In genomic region chr7:143900667-143901066, GRCm38 (mm10) we compare ENCODE assay signal across 10 mouse cellular contexts. TPM values are rescaled to one million over a fixed set of nuclear protein-coding genes. Genes with fewer than 3 reads are reported as not detected.
DNase-seq lines count a peak whose midpoint lies in the region; ATAC-seq and TF ChIP-seq lines count a peak whose summit lies in the region.
"Had no signal": no experiment of that assay in that cellular context is flagged by ENCODE, and none has a peak within 500 bp of the region (broad histone marks: within the 10 kb centered on the region; RNA-seq: fewer than 3 reads in every experiment).

No protein-coding gene starts in this region.

- H3K4me3 ChIP-seq in cerebellum, adult 2 months (replicated peaks; ENCODE audit: insufficient read depth, low read depth, low read length) = no peak overlapping the region
- no peak overlapping the region for H3K4me3 ChIP-seq in kidney, embryonic 16.5 days (ENCODE audit: low read length)
- no peak overlapping the region for H3K4me3 ChIP-seq in MEL (ENCODE audit: control insufficient read depth in 1 of 2, insufficient read depth in 1 of 2, low read depth in 2 of 2, low read length in 2 of 2)
- no peak overlapping the region for H3K4me3 ChIP-seq in hindbrain, postnatal 0 days (ENCODE audit: low read length)

- TF ChIP-seq CTCF in cerebellum, adult 2 months (IDR thresholded peaks at IDR 0.05; ENCODE audit: borderline replicate concordance, insufficient read depth, low read depth, low read length) = peak; percentile 16; the same call in 1 of the 2 replicates
- TF ChIP-seq CTCF in MEL (IDR thresholded peaks at IDR 0.05 in 2 of 3, conservative IDR thresholded peaks at IDR 0.05 in 1 of 3; ENCODE audit: control insufficient read depth in 1 of 3, insufficient read depth in 1 of 3, low read depth in 2 of 3, low read length in 3 of 3, poor library complexity in 1 of 3, severe bottlenecking in 1 of 3) = no peak
- TF ChIP-seq CTCF in hindbrain, postnatal 0 days (IDR thresholded peaks at IDR 0.05; ENCODE audit: low read depth) = peak; percentile 82

- no peaks in the 10 kb centered on the region for H3K79me2 ChIP-seq in MEL (ENCODE audit: control insufficient read depth, insufficient read depth, low read length, poor library complexity)

- no peak for TF ChIP-seq EP300 in MEL (IDR thresholded peaks at IDR 0.05; ENCODE audit: low read depth in 1 of 2, low read length in 2 of 2)

- TF ChIP-seq RAD21 in MEL (IDR thresholded peaks at IDR 0.05; ENCODE audit: low read depth, low read length) = peak; percentile 12

- peak in 1 of 2 experiments; percentile 25 for DNase-seq in cerebellum, adult 2 months
- DNase-seq in cerebellum, adult 11 months = no peak
- peak; percentile 9 to 16 for DNase-seq in kidney, postnatal 25 days
- no peak for DNase-seq in MEL (ENCODE audit: low read depth, low spot score)
- peak; percentile 84 for DNase-seq in hindbrain, postnatal 0 days (ENCODE audit: low spot score)

- no peak overlapping the region for H3K27ac ChIP-seq in cerebellum, adult 2 months (ENCODE audit: insufficient read depth, low read length)
- no peak overlapping the region for H3K27ac ChIP-seq in kidney, embryonic 16.5 days (ENCODE audit: low read length)
- no peak overlapping the region for H3K27ac ChIP-seq in MEL (ENCODE audit: control insufficient read depth, low read depth, low read length)
- 0 out of 2 replicates have a peak overlapping the region, but pooled peaks have one; percentile 11 for H3K27ac ChIP-seq in hindbrain, postnatal 0 days

- no peak overlapping the region for H3K9ac ChIP-seq in kidney, embryonic 16.5 days (replicated peaks; ENCODE audit: low read length)
- no peak overlapping the region for H3K9ac ChIP-seq in MEL (ENCODE audit: control insufficient read depth, low read depth, low read length, poor library complexity, severe bottlenecking)
- H3K9ac ChIP-seq in hindbrain, postnatal 0 days (replicated peaks; ENCODE audit: low read length) = no peak overlapping the region; the same call in 1 of the 2 replicates

- H3K4me2 ChIP-seq in kidney, embryonic 16.5 days (replicated peaks; ENCODE audit: low read depth, low read length) = no peak overlapping the region
- H3K4me2 ChIP-seq in hindbrain, postnatal 0 days (ENCODE audit: low read depth, low read length) = no peak overlapping the region

- H3K4me1 ChIP-seq in cerebellum, adult 2 months (ENCODE audit: control insufficient read depth, insufficient read depth, low read length) = no peaks in the 10 kb centered on the region
- H3K4me1 ChIP-seq in kidney, embryonic 16.5 days (ENCODE audit: insufficient read depth, low read length) = no peaks in the 10 kb centered on the region
- H3K4me1 ChIP-seq in MEL (ENCODE audit: control insufficient read depth in 1 of 2, insufficient read depth in 2 of 2, low read length in 2 of 2) = no peaks in the 10 kb centered on the region
- 0 out of 2 replicates have a peak, but pooled peaks cover 2% of the 10 kb centered on the region for H3K4me1 ChIP-seq in hindbrain, postnatal 0 days (ENCODE audit: insufficient read depth, low read length)

- H3K9me3 ChIP-seq in kidney, embryonic 16.5 days (ENCODE audit: low read length) = no peaks in the 10 kb centered on the region
- no peaks in the 10 kb centered on the region for H3K9me3 ChIP-seq in MEL (replicated peaks; ENCODE audit: insufficient read depth, low read length)
- H3K9me3 ChIP-seq in hindbrain, postnatal 0 days (ENCODE audit: low read length) = no peaks in the 10 kb centered on the region

- no peaks in the 10 kb centered on the region for H3K27me3 ChIP-seq in cerebellum, adult 2 months (ENCODE audit: control insufficient read depth, insufficient read depth, low read length)
- H3K27me3 ChIP-seq in kidney, embryonic 16.5 days (ENCODE audit: insufficient read depth, low read length) = no peaks in the 10 kb centered on the region
- H3K27me3 ChIP-seq in MEL (ENCODE audit: control insufficient read depth in 1 of 2, insufficient read depth in 2 of 2, low read length in 2 of 2) = no peaks in the 10 kb centered on the region
- H3K27me3 ChIP-seq in hindbrain, postnatal 0 days (ENCODE audit: insufficient read depth, low read length) = no peaks in the 10 kb centered on the region

- 35% methylated on average over 2 of the region's 2 CpGs for WGBS in cerebellum, adult 2 months
- 24% methylated on average over 2 of the region's 2 CpGs for WGBS in kidney, embryonic 16.5 days
- WGBS in hindbrain, postnatal 0 days = 28% methylated on average over 2 of the region's 2 CpGs

- no peak for ATAC-seq in kidney, embryonic 16.5 days (ENCODE audit: low FRiP score, low TSS enrichment)
- peak; percentile 80; the same call in 1 of the 2 replicates for ATAC-seq in hindbrain, postnatal 0 days
- ATAC-seq in inflammation-experienced regulatory T-cells, adult 6 months = no peak
- no peak for ATAC-seq in erythroblast, adult 5-6 weeks (replicated peaks; ENCODE audit: low FRiP score, poor library complexity, severe bottlenecking)

- no peaks in the 10 kb centered on the region for H3K36me3 ChIP-seq in kidney, embryonic 16.5 days (ENCODE audit: insufficient read depth, low read length)
- no peaks in the 10 kb centered on the region for H3K36me3 ChIP-seq in MEL (ENCODE audit: control insufficient read depth in 1 of 2, insufficient read depth in 2 of 2, low read length in 2 of 2)
- no peaks in the 10 kb centered on the region for H3K36me3 ChIP-seq in hindbrain, postnatal 0 days (ENCODE audit: insufficient read depth, low read length)

- TF ChIP-seq POLR2A in cerebellum, adult 2 months (IDR thresholded peaks at IDR 0.05; ENCODE audit: borderline replicate concordance, insufficient read depth, low read length) = no peak
- no peak for TF ChIP-seq POLR2A in MEL (IDR thresholded peaks at IDR 0.05; ENCODE audit: control insufficient read depth in 1 of 2, insufficient read depth in 1 of 2, low read depth in 1 of 2, low read length in 2 of 2, poor library complexity in 1 of 2)

TF ChIP-seq in MEL, 35 proteins besides CTCF, POLR2A, EP300 and RAD21:
- no peak for TF ChIP-seq GATA1 (IDR thresholded peaks at IDR 0.05; ENCODE audit: low read depth, low read length)
- no peak for TF ChIP-seq MXI1 (IDR thresholded peaks at IDR 0.05; ENCODE audit: low read depth, low read length)
- no peak for TF ChIP-seq MEF2A (IDR thresholded peaks at IDR 0.05; ENCODE audit: extremely low read depth, insufficient replicate concordance, low read depth, low read length, poor library complexity, severe bottlenecking)
TF ChIP-seq in MEL: peak in this region for 0.

RNA-seq across cellular contexts. Expression of gene Gm498, which starts 34.0 kb away (rescaled TPM):
- polyA plus RNA-seq in cerebellum, adult 2 months (2012; rRNA removed) = not detected in 2 replicates
- polyA plus RNA-seq in kidney, embryonic 16.5 days (2015; fragmentation: Nextera tagmentation; extraction: Ambion mirVana) = not detected in 2 replicates
- not detected in 2 replicates for total RNA-seq in MEL (2012; rRNA removed)
- not detected for polyA plus RNA-seq in MEL (2012; ENCODE audit: insufficient read depth in 1 of 2, insufficient read length in 2 of 2, low read depth in 1 of 2, low replicate concordance in 2 of 2, missing spikeins in 1 of 2)
- total RNA-seq in hindbrain, postnatal 0 days (2014; rRNA removed) = not detected in 2 replicates
- polyA plus RNA-seq in hindbrain, postnatal 0 days (2015; fragmentation: Nextera tagmentation; extraction: Ambion mirVana) = not detected in 2 replicates
- polyA plus RNA-seq in inflammation-experienced regulatory T-cells, adult 6 months (2017; shearing (Covaris generic)) = not detected
- not detected in 2 replicates for total RNA-seq in erythroblast, adult 5-6 weeks (2015; ENCODE audit: low replicate concordance)
- not detected in 2 replicates for total RNA-seq in erythroblast, adult 5-6 weeks (2017; ENCODE audit: low replicate concordance)
- polyA plus RNA-seq: limb, embryonic 11.5 days; neural tube, embryonic 11.5 days had no signal

Comparison
In these comparisons a context has a peak if more than half of its experiments do, and no peak if none do; other contexts are left out.
1. DNase-seq: peak in kidney, postnatal 25 days (2 of 2) and hindbrain, postnatal 0 days (single experiment); none in cerebellum, adult 11 months (single experiment) and MEL (single experiment).
2. CTCF ChIP-seq: peak in cerebellum, adult 2 months (single experiment) and hindbrain, postnatal 0 days (single experiment); none in MEL (0 of 3).